Mouse (Mus musculus) left cerebral cortex, postnatal 10 days (tissue): ENCODE measurements around the gene Prkcg. TPM values are rescaled to one million over a fixed set of nuclear protein-coding genes. Genes with fewer than 3 reads are reported as not detected.
"Not testable (repeated sequence)": the region's sequence is repeated elsewhere in the genome, so short reads cannot be mapped to it uniquely, and the experiment has no call there.

ENCODE experiments used
- DNase-seq, 2 experiments: peaks; one replicate each; pipeline ENCODE4 v3.0.0; 2021 to 2022; ENCODE audit warnings: low spot score in 2 of 2, mixed read lengths in 1 of 2; ENCODE audit errors: extremely low spot score in 1 of 2
- intact Hi-C: fragments of 180-260 bp; cut with DNase I; formaldehyde crosslinking; loops from one replicate; pipeline ENCODE4 v1.15.1; 2025
- total RNA-seq, 2 experiments: library from RNA; stranded (reverse); gene quantifications; 2 replicates each; pipeline ENCODE4 v1.2.3; 2021

Prkcg gene
- total RNA-seq, 2 experiments from 2014 or later, result 323 to 329 TPM

DNA sequence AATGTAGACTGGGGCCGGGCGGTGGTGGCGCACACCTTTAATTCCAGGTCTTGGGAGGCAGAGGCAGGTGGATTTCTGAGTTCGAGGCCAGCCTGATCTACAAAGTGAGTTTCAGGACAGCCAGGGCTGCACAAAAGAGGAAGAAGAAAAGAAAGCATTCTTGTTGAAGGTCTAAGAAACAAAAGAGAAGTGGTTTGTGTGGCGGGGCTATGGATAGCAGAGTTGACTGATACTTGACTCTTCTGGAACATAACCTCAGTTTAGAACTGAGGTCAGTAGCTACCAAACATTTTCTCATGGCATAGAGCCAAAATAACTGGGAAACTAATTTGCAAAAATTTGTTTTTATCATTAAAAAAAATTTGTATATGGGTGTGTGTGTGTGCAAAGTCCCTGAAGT is 2.9 kb upstream of the Prkcg start:
- intact Hi-C loops, result no loop called here

DNA sequence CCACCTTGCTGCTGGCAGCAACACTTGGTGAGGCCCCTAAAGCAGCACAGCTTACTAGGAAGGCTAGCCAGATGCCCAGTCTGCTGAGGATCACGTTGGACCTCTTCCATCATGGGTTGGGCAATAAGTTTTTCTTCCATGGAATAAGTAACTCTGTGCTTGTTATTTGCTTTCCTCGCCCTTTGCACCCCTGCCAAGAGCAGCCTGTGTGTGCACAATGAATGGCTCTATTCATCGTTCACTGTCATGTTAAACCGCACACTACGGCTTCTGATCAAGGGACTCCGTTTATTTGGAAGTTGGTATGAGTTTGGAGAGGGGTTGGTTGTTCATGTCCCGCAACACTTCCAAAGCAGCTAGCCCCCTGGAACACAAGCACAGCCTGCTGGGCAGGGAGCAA is 1.8 kb upstream of the Prkcg start:
- peak in 1 of 2 experiments; percentile 29 for DNase-seq
- intact Hi-C loops, result no loop called here

More for the DNA sequence above, 2.9 kb upstream of the Prkcg start:
- DNase-seq, result no peak

DNA sequence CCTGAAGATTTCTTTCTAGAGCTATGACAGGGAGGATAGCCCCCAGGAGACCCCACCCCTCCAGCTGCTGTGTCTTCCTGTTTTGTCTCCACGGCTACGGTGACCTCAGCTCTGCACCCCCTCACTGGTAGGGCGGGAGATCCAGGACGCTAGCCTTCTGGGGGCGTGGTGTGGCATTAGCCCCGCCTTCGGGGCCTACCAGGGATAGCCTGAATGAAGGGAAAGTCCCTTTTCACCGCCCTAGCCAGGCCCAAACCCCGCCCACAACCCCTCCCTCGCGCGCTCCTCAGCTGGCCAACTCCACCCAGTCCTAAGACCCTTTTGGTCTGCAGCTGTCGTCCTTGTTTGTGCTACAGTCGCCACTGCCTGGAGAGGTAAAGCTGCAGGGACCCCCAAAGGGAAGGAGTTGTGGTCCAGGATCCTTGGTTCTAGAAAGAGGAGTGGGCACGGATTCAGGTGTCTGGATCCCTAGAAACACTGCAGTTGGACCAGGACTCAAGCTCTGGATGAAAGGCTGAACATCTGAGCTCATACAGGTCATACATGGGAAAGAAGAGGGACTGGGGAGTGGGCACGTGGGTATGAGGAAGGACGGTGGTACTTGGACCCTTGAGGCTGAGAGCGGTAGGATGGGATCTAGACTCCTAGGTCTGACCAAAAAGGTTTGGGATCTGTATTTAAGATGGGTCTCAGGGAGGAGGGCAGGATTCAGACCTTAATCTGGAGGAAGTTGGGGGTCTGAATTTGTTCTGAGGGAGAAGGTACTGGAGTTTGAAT is 1.5 kb downstream of the Prkcg start:
- intact Hi-C loops, result no loop called here
- peak; percentile 88 to 97 for DNase-seq

DNA sequence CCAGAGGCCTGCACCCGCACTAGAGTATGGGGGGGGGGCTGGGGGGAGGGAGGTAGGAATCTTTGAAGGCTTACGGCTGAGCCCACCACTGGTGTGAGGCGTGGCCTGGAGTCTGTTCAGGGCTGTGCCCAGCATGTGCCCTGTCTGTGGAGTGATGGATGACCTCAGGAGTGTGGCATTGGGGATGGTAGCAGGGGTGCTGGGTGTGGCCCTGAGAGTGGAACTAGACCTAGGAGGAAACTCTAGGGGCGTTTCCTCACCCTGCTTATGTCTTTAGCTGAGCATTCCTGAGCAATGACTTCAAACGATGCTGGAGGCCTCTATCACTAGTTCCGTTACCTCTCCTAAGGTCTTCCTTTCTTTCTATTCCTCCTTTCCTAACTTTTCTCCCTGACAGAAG is 2.2 kb downstream of the Prkcg start:
- DNase-seq, result peak in 1 of 2 experiments; percentile 46
- intact Hi-C loops, result no loop called here

DNA sequence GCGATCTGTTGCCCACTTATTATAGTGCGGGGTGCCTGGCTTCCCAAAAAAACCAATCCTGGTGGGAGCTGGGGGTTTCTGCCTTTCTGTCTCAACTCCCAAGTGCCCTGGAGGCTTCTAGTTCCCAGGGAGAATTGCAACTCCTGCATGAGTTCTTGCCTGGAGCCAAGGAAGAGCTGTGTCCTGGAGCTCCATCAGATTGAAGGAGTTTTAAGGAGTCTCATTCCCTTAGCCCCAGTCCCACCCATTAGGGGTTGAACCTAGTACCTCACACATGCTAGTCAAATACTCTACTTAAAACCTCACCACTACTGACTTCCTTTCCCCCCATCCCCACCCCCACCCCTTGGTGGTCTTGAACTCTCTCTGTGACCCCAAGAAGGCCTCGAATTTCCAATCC is 2.8 kb downstream of the Prkcg start:
- intact Hi-C loops, result no loop called here
- DNase-seq, result no peak

DNA sequence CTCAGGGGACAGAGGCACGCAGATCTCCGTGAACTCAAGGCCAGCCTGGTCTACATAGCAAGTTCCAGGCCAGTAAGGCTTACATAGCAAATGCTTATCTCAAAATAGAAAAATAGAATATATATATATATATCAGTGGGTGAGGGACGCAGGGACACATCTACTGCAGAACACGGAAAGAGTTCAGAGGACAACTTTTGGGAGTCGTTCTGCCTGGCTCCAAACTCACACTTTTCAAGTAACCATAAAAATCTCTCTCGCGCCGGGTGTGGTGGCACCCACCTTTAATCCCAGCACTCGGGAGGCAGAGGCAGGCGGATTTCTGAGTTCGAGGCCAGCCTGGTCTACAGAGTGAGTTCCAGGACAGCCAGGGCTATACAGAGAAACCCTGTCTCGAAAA is 3.3 kb downstream of the Prkcg start:
- intact Hi-C loops, result not testable (repeated sequence)

DNA sequence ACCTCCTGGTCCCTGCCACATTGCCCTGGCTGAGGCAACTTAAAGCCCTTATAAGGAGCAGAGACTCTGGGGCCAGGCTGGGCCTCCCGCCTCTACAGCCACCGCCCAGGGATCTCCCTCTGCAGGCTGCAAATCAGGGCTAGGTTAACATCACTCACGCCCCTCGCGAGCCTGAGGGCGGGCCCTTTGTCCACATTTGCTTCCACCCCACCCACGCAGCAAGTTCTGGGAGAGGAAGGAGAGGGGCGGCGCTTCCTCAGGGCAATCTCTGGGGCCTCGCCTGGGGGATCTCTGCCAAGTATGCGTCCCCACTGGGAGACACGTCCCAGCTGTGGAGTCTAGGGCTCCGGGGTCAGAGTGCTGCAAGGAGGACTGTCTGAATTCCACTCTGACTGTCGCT is 3.8 kb downstream of the Prkcg start:
- peak; percentile 60 to 95 for DNase-seq
- intact Hi-C loops, result no loop called here

More for the DNA sequence above, 3.3 kb downstream of the Prkcg start:
- DNase-seq, result not testable (repeated sequence)

DNA sequence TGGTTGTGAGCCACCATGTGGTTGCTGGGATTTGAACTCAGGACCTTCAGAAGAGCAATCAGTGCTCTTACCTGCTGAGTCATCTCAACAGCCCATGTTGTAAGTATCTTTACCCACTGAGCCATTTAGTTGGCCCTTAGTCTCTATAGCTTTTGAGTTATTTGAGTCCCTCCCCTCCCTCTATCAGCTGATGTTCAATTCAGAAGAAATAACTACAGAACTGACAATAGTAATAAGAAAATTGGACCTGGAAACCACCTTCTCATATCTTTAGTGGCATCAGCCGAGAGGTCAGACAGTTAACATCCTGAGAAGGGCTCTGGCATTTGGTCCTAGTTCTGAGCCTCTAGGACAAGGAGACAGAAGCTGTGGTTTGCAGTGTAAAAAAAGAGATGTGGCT is 5.8 kb downstream of the Prkcg start:
- no peak for DNase-seq
- intact Hi-C loops, result no loop called here

DNA sequence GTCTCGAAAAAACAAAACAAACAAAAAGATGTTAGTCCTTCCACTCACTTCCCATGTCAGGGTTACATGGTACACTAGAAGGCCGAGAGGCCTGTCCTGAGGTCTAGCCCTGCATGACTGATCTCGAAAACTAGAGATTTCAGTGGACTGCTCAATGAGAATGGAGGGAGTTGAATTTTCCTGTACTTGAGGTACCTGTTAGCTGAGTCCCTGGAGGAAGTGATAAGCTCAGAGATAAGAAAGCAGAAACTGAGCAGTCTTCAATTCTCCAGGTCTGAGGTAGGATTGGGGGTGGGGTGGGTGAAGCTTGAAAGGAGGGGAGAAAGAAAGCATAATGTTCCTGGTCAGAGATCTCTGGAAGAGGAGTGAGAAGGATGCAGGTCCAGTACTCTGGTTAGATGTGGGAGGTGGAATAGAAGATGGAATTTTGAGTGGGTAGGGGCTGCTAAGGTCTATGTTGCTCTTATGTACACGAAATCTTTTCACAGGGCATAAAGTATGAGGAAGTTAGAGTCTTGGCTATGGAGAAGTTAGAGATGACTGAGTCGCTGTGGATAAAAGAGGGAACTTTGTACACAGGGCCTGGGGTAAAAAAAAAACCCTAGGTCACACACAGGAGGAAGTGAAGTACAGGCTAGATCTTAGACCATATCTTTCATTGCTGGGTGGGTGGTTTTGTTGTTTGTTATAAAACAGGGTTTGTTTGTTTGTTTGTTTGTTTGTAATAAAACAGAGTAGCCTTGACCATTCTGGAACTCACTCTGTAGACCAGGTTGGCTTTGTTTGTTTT is 6.5 kb downstream of the Prkcg start:
- intact Hi-C loops, result no loop called here
- DNase-seq, result no peak

DNA sequence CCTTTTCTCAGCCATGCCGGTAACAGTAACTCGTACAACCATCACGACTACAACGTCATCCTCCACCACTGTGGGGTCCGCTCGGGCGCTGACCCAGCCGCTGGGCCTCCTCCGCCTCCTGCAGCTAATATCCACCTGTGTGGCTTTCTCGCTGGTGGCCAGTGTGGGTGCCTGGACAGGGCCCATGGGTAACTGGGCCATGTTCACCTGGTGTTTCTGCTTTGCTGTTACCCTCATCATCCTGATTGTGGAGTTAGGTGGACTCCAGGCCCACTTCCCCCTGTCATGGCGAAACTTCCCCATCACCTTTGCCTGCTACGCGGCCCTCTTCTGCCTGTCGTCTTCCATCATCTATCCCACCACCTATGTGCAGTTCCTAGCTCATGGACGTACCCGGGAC is 7.7 kb downstream of the Prkcg start:
- intact Hi-C loops, result no loop called here
- DNase-seq, result no peak

DNA sequence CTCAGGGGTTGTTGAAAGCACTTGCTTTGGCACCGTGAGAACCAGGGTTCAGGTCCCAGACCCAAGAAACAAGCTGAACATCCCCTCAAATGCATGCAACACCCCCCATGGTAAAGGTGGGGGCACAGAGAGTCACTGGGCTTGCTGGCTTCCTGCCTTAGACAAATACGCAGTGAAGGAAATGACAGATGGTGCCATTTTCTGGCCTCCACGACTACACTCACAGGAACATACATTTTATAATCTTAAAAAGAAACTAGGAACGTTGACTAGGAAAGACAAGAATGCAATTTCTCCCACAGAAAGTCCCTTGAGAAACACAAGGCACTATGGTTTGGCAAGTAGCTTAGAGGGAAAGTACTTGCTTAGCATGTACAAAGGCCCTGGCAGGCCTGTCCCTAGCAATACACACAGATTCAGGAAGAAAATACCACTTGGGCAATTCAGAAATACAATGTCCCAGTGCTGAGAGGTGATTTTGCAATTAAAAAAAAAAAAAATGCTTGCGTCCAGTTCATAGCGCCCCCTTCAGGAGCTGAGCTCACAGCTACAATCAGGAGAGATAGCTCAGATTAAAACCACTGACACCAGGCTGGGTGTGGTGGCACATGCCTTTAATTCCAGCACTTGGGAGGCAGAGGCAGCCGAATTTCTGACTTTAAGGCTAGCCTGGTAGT is 11.1 kb downstream of the Prkcg start:
- peak in 1 of 2 experiments; percentile 50 for DNase-seq
- intact Hi-C loops, result loop anchor here (10.0 kb wide), 1 partner anchor 75 kb away; no protein-coding TSS in a partner anchor

DNA sequence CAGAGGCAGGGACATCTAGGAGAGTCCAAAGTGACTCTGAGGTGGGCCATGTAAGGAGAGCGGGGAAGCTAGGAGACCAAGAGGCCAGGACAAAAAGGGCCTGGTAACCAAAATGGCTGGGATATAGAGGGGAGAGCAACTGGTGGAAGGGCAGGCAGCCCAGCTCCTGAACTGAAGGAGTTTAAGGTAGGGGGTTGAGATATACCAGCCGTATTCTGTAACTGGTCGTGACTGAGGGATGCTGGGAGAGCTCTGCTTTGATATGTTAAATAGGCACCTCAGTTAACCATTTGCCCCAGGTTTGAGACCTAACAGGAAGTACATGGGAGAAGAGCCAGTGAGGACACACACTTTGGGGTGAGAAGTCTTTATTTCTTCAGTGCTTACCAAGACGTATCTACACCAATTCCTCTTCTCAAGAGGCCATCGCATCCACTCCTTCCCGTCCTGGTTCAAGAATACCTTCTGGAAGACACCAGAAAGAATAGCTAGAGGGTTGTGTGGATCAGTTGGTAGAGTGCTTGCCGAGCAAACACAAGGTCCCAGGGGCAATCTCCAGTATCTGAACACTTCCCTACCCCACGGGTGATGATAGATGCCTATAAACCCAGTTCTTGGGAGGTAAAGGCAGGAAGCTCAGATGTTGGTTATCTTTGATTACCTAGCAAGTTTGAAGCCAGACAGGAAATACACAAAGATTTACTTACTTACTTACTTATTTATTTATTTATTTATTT is 12.1 kb downstream of the Prkcg start:
- intact Hi-C loops, result loop anchor here (10.0 kb wide), 1 partner anchor 76 kb away; no protein-coding TSS in a partner anchor
- no peak for DNase-seq

DNA sequence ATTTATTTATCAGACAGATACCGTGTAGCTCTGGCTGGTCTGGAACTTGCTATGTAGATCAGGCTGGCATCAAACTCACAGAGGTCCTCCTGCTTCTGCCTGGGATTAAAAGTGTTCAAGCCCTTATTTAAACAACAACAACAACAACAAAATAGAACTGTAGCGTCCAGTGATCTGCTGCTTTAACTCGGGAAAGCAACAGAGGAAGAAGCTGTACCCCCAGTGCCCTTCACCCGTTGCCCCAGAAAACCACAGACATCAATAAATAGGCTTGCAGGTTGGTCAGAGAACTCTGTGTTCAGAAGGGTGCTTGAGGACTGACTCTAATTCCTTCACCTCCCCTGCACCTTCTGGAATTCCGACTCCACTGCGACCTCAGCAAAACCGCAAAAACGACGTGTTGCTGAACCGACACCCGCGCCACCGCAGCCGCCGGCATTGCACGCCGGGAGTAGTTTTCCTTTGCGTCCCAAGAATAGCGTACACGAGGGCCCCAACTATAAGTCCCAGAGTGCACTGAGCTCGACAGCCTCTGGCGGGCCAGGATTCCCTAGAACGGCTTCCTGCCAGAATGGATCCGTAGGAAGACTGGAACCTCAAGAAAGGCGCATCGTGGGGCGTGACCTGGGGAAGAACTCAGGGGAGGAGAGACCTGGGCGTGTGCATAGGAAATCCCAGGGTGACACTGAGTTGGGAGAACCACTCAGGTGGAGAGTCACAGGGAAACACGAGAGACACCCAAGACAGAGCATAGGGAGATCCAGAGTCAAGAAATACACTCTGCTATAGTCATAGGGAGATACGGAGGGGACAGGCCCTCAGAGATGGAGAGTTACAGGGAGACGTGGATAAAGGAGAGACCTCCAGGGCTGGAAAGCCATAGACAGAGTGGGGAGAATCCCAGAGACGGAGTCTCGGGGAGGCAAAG is 12.9 kb downstream of the Prkcg start:
- intact Hi-C loops, result loop anchor here (10.0 kb wide), 1 partner anchor 77 kb away; no protein-coding TSS in a partner anchor
- DNase-seq, result peak in 1 of 2 experiments; percentile 61

DNA sequence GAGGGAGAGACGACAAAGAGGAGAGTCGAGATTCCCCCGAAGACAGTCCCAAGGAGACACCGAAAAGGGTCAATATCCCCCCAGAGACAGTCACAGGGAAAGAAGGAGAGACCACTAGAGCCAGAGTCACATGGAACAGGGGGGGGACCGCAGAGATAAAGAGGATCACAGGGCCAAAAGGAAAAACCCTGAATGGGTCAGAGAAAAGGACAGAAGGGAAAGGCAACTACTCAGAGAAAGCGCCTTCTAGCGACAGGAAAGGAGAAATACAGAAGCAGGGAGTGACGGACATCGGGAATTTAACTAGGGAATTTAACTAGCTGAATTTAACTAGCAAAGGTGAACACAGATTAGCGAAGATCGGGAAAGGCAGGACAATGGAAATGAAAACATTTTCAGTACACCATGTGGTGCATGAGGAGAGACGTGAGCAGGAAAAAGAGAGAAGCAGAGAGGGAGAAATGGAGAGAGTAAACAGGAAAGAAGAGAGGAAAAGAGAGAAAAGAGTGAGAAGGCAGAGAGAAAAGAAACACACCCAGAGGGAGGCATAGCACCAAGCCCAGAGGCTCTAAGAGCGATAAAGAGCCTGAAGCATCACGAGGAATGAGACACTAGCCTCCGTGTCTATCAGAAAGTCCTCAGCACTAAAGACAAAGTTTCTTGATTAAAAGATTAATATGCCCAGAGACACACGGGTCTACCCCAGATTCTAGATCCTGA is 13.7 kb downstream of the Prkcg start:
- DNase-seq, result no peak
- intact Hi-C loops, result loop anchor here (10.0 kb wide), 1 partner anchor 78 kb away; no protein-coding TSS in a partner anchor

DNA sequence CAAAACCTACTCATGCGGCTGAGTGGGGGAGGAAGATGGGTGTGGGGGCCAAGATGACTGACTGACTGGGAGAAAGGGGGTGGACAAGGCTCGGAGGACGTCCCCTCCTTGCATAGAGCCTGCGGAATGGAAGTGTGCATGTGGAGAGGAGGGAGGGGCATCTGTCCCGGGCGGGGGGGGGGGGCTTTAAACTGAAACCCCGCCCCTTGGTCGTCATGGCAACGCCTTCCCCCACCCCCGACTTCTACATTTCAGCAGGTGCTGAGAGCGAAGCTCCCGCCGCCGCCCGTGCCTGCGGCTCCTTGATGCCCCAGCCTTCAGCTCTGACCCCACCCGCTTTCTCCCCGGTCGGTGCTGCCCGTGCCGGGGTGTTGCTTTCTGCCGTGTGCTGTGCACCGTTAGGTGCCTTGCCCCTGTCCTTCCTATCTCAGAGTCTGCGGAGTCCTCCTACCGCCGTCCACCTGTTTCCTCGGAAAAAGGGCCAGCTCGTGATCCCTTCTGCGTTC is 14.3 kb downstream of the Prkcg start:
- peak; percentile 59 to 85 for DNase-seq
- intact Hi-C loops, result loop anchor here (10.0 kb wide), 1 partner anchor 79 kb away; no protein-coding TSS in a partner anchor

DNA sequence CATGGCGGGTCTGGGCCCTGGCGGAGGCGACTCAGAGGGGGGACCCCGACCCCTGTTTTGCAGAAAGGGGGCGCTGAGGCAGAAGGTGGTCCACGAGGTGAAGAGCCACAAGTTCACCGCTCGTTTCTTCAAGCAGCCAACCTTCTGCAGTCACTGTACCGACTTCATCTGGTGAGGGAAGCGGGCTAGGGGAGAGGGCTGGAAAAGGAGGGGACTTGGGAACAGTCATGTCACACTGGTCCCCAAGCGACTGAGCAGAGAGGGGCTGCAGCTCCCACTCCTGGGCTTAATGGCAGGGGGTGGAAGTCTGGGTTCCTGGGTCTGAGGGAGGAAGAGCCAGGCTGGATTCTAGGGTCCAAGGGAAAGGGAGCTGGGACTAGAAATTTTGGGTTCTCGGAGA is 14.8 kb downstream of the Prkcg start:
- intact Hi-C loops, result loop anchor here (10.0 kb wide), 1 partner anchor 79 kb away; no protein-coding TSS in a partner anchor
- DNase-seq, result no peak

DNA sequence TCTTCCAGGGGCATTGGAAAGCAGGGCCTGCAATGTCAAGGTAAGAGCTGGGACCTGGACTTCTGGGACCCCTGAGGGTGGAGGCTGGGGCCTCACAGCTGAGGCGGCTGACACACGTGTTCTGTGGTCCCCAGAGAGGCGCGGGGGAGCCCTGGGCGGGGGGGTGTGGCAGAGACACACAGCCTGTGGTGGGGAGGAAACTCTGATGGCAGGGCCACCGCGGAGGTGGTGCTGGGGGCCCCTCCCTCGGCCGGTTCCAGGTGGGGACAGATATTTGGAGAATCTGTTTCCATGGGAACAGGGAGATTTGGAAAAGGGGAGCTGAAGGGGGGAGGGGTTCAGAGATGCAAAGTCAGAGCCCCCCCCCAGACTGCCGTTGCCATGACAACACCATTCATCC is 15.3 kb downstream of the Prkcg start:
- peak in 1 of 2 experiments; percentile 79 for DNase-seq
- intact Hi-C loops, result loop anchor here (10.0 kb wide), 1 partner anchor 79 kb away; no protein-coding TSS in a partner anchor
